In the genomic region with DNA sequence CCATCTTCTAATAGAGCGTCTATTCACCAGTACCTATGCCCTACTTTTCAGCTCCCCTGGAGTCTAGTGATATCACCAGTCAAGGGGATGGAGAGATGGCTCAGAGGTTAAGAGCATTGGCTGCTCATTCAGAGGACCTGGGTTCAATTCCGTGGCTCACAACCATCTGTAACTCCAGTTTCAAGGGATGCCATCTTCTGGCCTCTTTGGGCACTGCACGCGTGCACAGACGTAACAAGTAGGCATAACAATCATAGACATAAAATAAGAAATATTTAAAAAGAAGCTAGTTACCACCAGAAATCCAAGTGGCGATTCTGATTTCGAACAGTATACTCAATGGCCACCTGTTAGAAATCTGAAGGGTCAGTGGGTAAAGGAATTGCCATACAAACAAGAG, we compare ENCODE assay signal across 23 mouse cellular contexts. TPM values are rescaled to one million over a fixed set of nuclear protein-coding genes. Genes with fewer than 3 reads are reported as not detected.
DNase-seq lines count a peak whose midpoint lies in the region; ATAC-seq and TF ChIP-seq lines count a peak whose summit lies in the region.
"Had no signal": no experiment of that assay in that cellular context is flagged by ENCODE, and none has a peak within 500 bp of the region (broad histone marks: within the 10 kb centered on the region; RNA-seq: fewer than 3 reads in every experiment).

No protein-coding gene starts in this region.

- H3K4me1 ChIP-seq in liver, postnatal 0 days (ENCODE audit: insufficient read depth): no peaks in the 10 kb centered on the region
- H3K4me1 ChIP-seq in liver, embryonic 11.5 days (replicated peaks; ENCODE audit: control insufficient read depth, insufficient read depth, low read length): no peaks in the 10 kb centered on the region
- peaks cover 0 to 3% of the 10 kb centered on the region in 2 experiments; a peak in 1 of 4 replicates for H3K4me1 ChIP-seq in CH12.LX (ENCODE audit: control insufficient read depth in 1 of 2, insufficient read depth in 2 of 2)
- H3K4me1 ChIP-seq: embryonic facial prominence, embryonic 15.5 days; heart, embryonic 13.5 days; hindbrain, embryonic 15.5 days; limb, embryonic 12.5 days; midbrain, embryonic 13.5 days; neural tube, embryonic 12.5 days had no signal

- peak; percentile 29; the same call in 1 of the 2 replicates for TF ChIP-seq CTCF in liver, postnatal 0 days (IDR thresholded peaks at IDR 0.05; ENCODE audit: low read depth)
- TF ChIP-seq CTCF in CH12.LX (conservative IDR thresholded peaks at IDR 0.05 in 1 of 2, IDR thresholded peaks at IDR 0.05 in 1 of 2; ENCODE audit: low read depth in 2 of 2, low read length in 2 of 2): peak in 1 of 2 experiments; percentile 47; a peak in 1 of 4 replicates
- peak; percentile 5; the same call in 1 of the 2 replicates for TF ChIP-seq CTCF in brain, embryonic 14.5 days (IDR thresholded peaks at IDR 0.05; ENCODE audit: borderline replicate concordance, extremely low read depth, insufficient read depth, insufficient read length)

- no peak overlapping the region for H3K27ac ChIP-seq in liver, postnatal 0 days (ENCODE audit: low read depth)
- no peak overlapping the region for H3K27ac ChIP-seq in liver, embryonic 11.5 days (ENCODE audit: low read depth, low read length)
- H3K27ac ChIP-seq in CH12.LX (ENCODE audit: insufficient read depth, low read depth): no peak overlapping the region
- H3K27ac ChIP-seq: embryonic facial prominence, embryonic 15.5 days; heart, embryonic 13.5 days; hindbrain, embryonic 15.5 days; limb, embryonic 12.5 days; midbrain, embryonic 13.5 days; neural tube, embryonic 12.5 days had no signal

- H3K79me2 ChIP-seq in CH12.LX (replicated peaks; ENCODE audit: control insufficient read depth, extremely low read depth, insufficient read depth, poor library complexity, severe bottlenecking): no peaks in the 10 kb centered on the region

- no peak overlapping the region for H3K9ac ChIP-seq in liver, postnatal 0 days (replicated peaks)
- no peak overlapping the region for H3K9ac ChIP-seq in liver, embryonic 11.5 days (ENCODE audit: low read depth, low read length)
- no peak overlapping the region for H3K9ac ChIP-seq in CH12.LX (ENCODE audit: insufficient read depth, low read depth)
- H3K9ac ChIP-seq: embryonic facial prominence, embryonic 15.5 days; heart, embryonic 13.5 days; hindbrain, embryonic 15.5 days; limb, embryonic 12.5 days; lung, embryonic 14.5 days; midbrain, embryonic 13.5 days; neural tube, embryonic 12.5 days had no signal

- TF ChIP-seq POLR2A in CH12.LX (IDR thresholded peaks at IDR 0.05; ENCODE audit: low read depth, low read length): no peak
- no peak for TF ChIP-seq POLR2A in brain, embryonic 14.5 days (IDR thresholded peaks at IDR 0.05; ENCODE audit: borderline replicate concordance, extremely low read depth, insufficient read depth, insufficient read length, poor library complexity, severe bottlenecking)

- H3K36me3 ChIP-seq in liver, postnatal 0 days (replicated peaks; ENCODE audit: insufficient read depth, low read length): no peaks in the 10 kb centered on the region
- no peaks in the 10 kb centered on the region for H3K36me3 ChIP-seq in liver, embryonic 11.5 days (ENCODE audit: control insufficient read depth, insufficient read depth, low read length)
- no peaks in the 10 kb centered on the region for H3K36me3 ChIP-seq in CH12.LX (replicated peaks in 1 of 2; ENCODE audit: control insufficient read depth in 1 of 2, insufficient read depth in 1 of 2, low read length in 1 of 2)
- H3K36me3 ChIP-seq: embryonic facial prominence, embryonic 15.5 days; heart, embryonic 13.5 days; hindbrain, embryonic 15.5 days; limb, embryonic 12.5 days; midbrain, embryonic 13.5 days; neural tube, embryonic 12.5 days had no signal

- dilution Hi-C loops in CH12.LX (cut with MboI; ENCODE audit: extremely low pct_ligation_motif_present, extremely low pct_unique_long_range_greater_than_20kb, low sequenced_read_pairs): no loop called here

- in situ Hi-C loops in CH12.LX (cut with MboI; ENCODE audit: low pct_ligation_motif_present, low pct_unique_long_range_greater_than_20kb, low sequenced_read_pairs): no loop called here

- no peaks in the 10 kb centered on the region for H3K27me3 ChIP-seq in liver, postnatal 0 days (ENCODE audit: insufficient read depth, low read length)
- no peaks in the 10 kb centered on the region for H3K27me3 ChIP-seq in liver, embryonic 11.5 days (replicated peaks; ENCODE audit: control insufficient read depth, insufficient read depth, low read length)
- no peaks in the 10 kb centered on the region for H3K27me3 ChIP-seq in CH12.LX (replicated peaks)
- H3K27me3 ChIP-seq: embryonic facial prominence, embryonic 15.5 days; heart, embryonic 13.5 days; hindbrain, embryonic 15.5 days; limb, embryonic 12.5 days; midbrain, embryonic 13.5 days; neural tube, embryonic 12.5 days had no signal

- no peak overlapping the region for H3K4me2 ChIP-seq in liver, postnatal 0 days (ENCODE audit: low read depth, low read length)
- H3K4me2 ChIP-seq in liver, embryonic 11.5 days: no peak overlapping the region
- no peak overlapping the region for H3K4me2 ChIP-seq in CH12.LX (ENCODE audit: insufficient read depth, low read depth, poor library complexity, severe bottlenecking)
- H3K4me2 ChIP-seq: embryonic facial prominence, embryonic 15.5 days; heart, embryonic 13.5 days; hindbrain, embryonic 15.5 days; limb, embryonic 12.5 days; lung, embryonic 14.5 days; midbrain, embryonic 13.5 days; neural tube, embryonic 12.5 days had no signal

- H3K9me3 ChIP-seq in liver, postnatal 0 days (ENCODE audit: low read length): no peaks in the 10 kb centered on the region
- no peaks in the 10 kb centered on the region for H3K9me3 ChIP-seq in liver, embryonic 11.5 days (ENCODE audit: control insufficient read depth, low read length)
- H3K9me3 ChIP-seq in CH12.LX (replicated peaks; ENCODE audit: low read length): no peaks in the 10 kb centered on the region
- H3K9me3 ChIP-seq: embryonic facial prominence, embryonic 15.5 days; heart, embryonic 13.5 days; hindbrain, embryonic 15.5 days; limb, embryonic 12.5 days; midbrain, embryonic 13.5 days; neural tube, embryonic 12.5 days had no signal

- no peak for ATAC-seq in liver, postnatal 0 days
- ATAC-seq in liver, embryonic 11.5 days (replicated peaks; ENCODE audit: low FRiP score): no peak
- ATAC-seq: activated CD4-positive, CD25-positive, alpha-beta regulatory T cell, adult 4 months; intestine, embryonic 16.5 days; midbrain, embryonic 13.5 days had no signal

- TF ChIP-seq RAD21 in CH12.LX (IDR thresholded peaks at IDR 0.05; ENCODE audit: low read depth, low read length): peak; percentile 8

- H3K4me3 ChIP-seq in liver, postnatal 0 days (ENCODE audit: low read depth, low read length): no peak overlapping the region
- no peak overlapping the region for H3K4me3 ChIP-seq in liver, embryonic 11.5 days (ENCODE audit: low read depth, low read length)
- H3K4me3 ChIP-seq in CH12.LX (replicated peaks in 1 of 3; ENCODE audit: low read depth in 2 of 3, low read length in 2 of 3, poor library complexity in 1 of 3): no peak overlapping the region
- H3K4me3 ChIP-seq: embryonic facial prominence, embryonic 15.5 days; heart, embryonic 13.5 days; hindbrain, embryonic 15.5 days; limb, embryonic 12.5 days; midbrain, embryonic 13.5 days; neural tube, embryonic 12.5 days had no signal

- 92% methylated on average over 7 of the region's 7 CpGs for WGBS in liver, postnatal 0 days (ENCODE audit: insufficient replicate concordance)
- WGBS in liver, embryonic 11.5 days: 90% methylated on average over 7 of the region's 7 CpGs

- DNase-seq in liver, postnatal 0 days: no peak
- no peak for DNase-seq in liver, embryonic 11.5 days (ENCODE audit: low spot score)
- DNase-seq in CH12.LX (ENCODE audit: extremely low read depth) (no peak), ES-CJ7 (ENCODE audit: low read depth, low spot score) (peak; percentile 48), MN1 (ENCODE audit: low spot score) (no peak)
- DNase-seq in brain, embryonic 14.5 days (ENCODE audit: low read depth): no peak
- no peak for DNase-seq in frontal cortex, postnatal 36 days (ENCODE audit: low spot score in 2 of 2)
- DNase-seq: adrenal gland, postnatal 10 days; cerebellum, adult 11 months; cerebellum, postnatal 25 days; heart, adult 11 months; heart, postnatal 36 days; kidney, postnatal 4 days; lung, embryonic 14.5 days; thymus, postnatal 25 days had no signal

- no peak for TF ChIP-seq EP300 in liver, postnatal 0 days (IDR thresholded peaks at IDR 0.05; ENCODE audit: low read depth)
- TF ChIP-seq EP300 in CH12.LX (IDR thresholded peaks at IDR 0.05; ENCODE audit: low read length): no peak

TF ChIP-seq in CH12.LX, 34 proteins besides CTCF, POLR2A, EP300 and RAD21:
- TF ChIP-seq MEF2A (IDR thresholded peaks at IDR 0.05; ENCODE audit: borderline replicate concordance, low read depth, low read length): no peak
- TF ChIP-seq ZC3H11A (IDR thresholded peaks at IDR 0.05; ENCODE audit: low read depth, low read length): no peak
- no peak for TF ChIP-seq MAX (IDR thresholded peaks at IDR 0.05; ENCODE audit: low read length)
- TF ChIP-seq SMC3 (IDR thresholded peaks at IDR 0.05; ENCODE audit: low read depth, low read length): peak; percentile 56

RNA-seq across cellular contexts. Expression of a gene that starts 13.4 kb away (rescaled TPM):
- polyA plus RNA-seq in liver, postnatal 0 days (2015; fragmentation: Nextera tagmentation; extraction: Ambion mirVana): 42.5 and 43.9 TPM in 2 replicates
- 29.3 and 32.2 TPM in 2 replicates for polyA plus RNA-seq in liver, embryonic 11.5 days (2014; fragmentation: Nextera tagmentation; extraction: Ambion mirVana)
- total RNA-seq in CH12.LX (2012; rRNA removed) (10.3 and 12.0 TPM in 2 replicates), CH12.LX (2014; rRNA removed) (13.5 and 16.9 TPM in 2 replicates)
- 8.6 and 9.8 TPM in 2 replicates for polyA plus RNA-seq in CH12.LX (2012; ENCODE audit: insufficient read length, low read depth)
- polyA plus RNA-seq in brain, embryonic 14.5 days (2012; rRNA removed): 13.0 and 13.4 TPM in 2 replicates

RNA-seq across cellular contexts. Expression of a gene that starts 36.3 kb away (rescaled TPM):
- polyA plus RNA-seq in liver, postnatal 0 days (2015; fragmentation: Nextera tagmentation; extraction: Ambion mirVana): 0.14 and 0.29 TPM in 2 replicates
- polyA plus RNA-seq in liver, embryonic 11.5 days (2014; fragmentation: Nextera tagmentation; extraction: Ambion mirVana): 0.08 and 0.14 TPM in 2 replicates
- total RNA-seq in CH12.LX (2012; rRNA removed): 12.8 and 15.2 TPM in 2 replicates
- 42.9 and 44.8 TPM in 2 replicates for total RNA-seq in CH12.LX (2014; rRNA removed)
- polyA plus RNA-seq in CH12.LX (2012; ENCODE audit: insufficient read length, low read depth): 17.3 and 22.8 TPM in 2 replicates
- polyA plus RNA-seq in brain, embryonic 14.5 days (2012; rRNA removed): 11.0 and 13.7 TPM in 2 replicates
